Mouse (Mus musculus): ENCODE measurements around the gene Scd4.
A peak's percentile ranks its signal among the peaks of the same experiment; 100 is the strongest.

Gene Scd4

GRCm38 (mm10) chr19:44332833-44333623, at the start of gene Scd4:
Gene Scd4, plus strand, starts transcription at chr19:44333092.
- no peak for DNase-seq (ENCODE audit: low read depth, low spot score)

DNA sequence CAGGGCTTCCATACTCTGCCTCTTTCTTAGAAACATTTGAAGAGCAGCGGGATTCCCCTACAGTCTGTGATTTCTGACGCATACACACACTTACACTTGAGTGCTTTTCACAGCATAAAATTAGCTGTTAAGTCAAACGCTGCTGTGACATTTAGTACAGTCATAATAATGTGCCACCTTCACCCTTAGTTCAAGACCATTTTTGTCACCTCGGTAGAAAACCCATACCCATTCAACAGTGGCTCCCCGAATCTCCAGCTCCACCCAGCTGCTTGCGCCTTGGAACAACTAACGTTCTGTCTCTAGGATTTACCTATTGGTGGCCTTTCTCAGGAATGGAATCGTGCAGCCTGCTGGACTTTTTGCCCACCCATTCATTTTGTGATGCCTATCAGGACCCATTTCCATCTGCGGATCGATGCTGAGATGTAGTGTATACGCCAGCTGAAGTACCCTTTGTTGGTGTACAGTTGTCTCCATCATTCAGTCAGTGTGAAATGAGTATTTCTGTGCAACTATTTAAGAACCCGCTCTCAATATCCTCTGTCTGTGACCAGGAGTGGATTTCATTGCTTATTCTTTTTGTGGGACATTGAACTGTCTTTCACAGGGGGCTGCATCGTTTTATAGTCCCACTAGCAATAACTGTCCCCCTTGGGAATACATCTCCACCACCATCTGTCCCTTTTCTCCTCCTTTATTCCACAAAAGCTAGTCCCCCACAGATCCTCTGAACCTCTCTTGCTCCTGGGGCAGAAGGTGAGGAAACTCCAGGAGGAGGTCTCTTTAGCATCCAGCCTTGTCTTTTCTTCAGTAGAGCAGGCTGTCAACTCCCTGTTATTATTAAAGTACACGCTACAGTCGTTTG, 49.5 kb upstream of the Scd4 start:
- DNase-seq (ENCODE audit: low read depth, low spot score) = no peak

GRCm38 (mm10) chr19:44284025-44284695, 48.7 kb upstream of the Scd4 start:
- peak; percentile 98 for DNase-seq (ENCODE audit: low read depth, low spot score)

GRCm38 (mm10) chr19:44284723-44285122, 48.2 kb upstream of the Scd4 start:
- no peak for DNase-seq (ENCODE audit: low read depth, low spot score)

DNA sequence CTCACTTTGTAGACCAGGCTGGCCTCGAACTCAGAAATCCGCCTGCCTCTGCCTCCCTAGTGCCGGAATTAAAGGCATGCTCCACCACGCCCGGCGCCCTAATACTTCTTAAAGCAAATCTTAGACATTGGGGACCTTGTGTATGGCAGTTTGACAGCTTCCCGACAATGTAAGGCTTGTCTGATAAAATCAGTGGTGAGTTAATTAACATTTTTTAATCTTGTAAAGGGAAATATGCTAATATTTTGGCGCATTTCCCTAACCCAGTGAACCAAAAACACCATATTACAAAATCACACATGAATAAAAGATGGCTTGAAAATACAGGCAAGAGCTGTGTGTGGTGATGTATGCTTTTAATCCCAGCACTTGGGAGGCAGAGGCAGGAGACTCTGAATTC, 47.3 kb upstream of the Scd4 start:
- DNase-seq (ENCODE audit: low read depth, low spot score) = no peak

DNA sequence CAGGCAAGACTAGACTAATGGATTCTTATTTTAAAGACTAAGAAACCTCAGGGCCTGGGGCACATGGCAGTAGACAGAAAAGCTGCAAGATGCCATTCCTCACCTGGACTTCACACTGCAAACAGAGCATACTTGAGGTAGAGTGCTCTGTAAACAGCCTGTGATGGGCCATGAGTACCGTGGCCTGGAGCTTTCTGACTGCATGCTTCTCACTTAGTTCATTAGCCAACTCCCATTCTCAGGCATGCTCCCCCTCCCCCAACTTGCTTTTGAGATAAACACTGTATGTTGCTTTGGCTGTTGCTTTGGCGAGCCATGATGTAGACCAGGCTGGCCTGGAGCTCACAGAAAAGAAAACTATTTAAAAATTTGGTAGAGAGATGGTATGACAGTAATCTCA, 46.8 kb upstream of the Scd4 start:
- no peak for DNase-seq (ENCODE audit: low read depth, low spot score)

GRCm38 (mm10) chr19:44287415-44288110, 45.3 kb upstream of the Scd4 start:
- no peak for DNase-seq (ENCODE audit: low read depth, low spot score)

- DNase-seq (ENCODE audit: low read depth, low spot score) = no peak
Measured at GRCm38 (mm10) chr19:44292083-44292482, 40.8 kb upstream of the Scd4 start.

- no peak for DNase-seq (ENCODE audit: low read depth, low spot score)
Measured at GRCm38 (mm10) chr19:44292483-44292882, 40.4 kb upstream of the Scd4 start.

GRCm38 (mm10) chr19:44292941-44293768, 39.7 kb upstream of the Scd4 start, which contains the start of gene Scd2:
Gene Scd2, plus strand, starts transcription at chr19:44293674.
- peak; percentile 72 for DNase-seq (ENCODE audit: low read depth, low spot score)

- peak; percentile 99 for DNase-seq (ENCODE audit: low read depth, low spot score)
Measured at GRCm38 (mm10) chr19:44293769-44294551, 38.9 kb upstream of the Scd4 start.

GRCm38 (mm10) chr19:44294588-44295041, 38.3 kb upstream of the Scd4 start:
- peak; percentile 91 for DNase-seq (ENCODE audit: low read depth, low spot score)

DNA sequence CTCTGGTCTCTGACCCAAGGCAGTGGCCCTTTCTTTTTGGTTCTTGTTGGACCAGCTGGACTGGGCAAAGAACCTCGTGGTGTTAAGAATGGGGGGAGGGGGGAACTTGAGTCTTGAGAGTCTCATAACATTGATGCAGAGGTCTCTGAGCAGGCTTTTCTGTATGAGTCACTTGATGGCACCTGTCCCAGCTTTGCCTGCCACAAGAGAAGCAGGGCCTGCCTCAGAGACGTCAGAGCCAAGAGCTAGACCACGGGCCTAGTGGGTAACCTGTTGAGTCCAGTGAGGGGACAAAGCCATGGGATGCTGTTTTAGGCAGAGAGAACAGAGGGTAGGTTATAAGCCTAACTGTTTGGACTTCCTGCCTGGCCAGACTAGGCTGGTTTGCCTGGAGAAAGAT, 37.6 kb upstream of the Scd4 start:
- no peak for DNase-seq (ENCODE audit: low read depth, low spot score)

- DNase-seq (ENCODE audit: low read depth, low spot score) = peak; percentile 77
Measured at GRCm38 (mm10) chr19:44295741-44296140, 37.2 kb upstream of the Scd4 start.

GRCm38 (mm10) chr19:44296186-44296585, 36.7 kb upstream of the Scd4 start:
- no peak for DNase-seq (ENCODE audit: low read depth, low spot score)

DNA sequence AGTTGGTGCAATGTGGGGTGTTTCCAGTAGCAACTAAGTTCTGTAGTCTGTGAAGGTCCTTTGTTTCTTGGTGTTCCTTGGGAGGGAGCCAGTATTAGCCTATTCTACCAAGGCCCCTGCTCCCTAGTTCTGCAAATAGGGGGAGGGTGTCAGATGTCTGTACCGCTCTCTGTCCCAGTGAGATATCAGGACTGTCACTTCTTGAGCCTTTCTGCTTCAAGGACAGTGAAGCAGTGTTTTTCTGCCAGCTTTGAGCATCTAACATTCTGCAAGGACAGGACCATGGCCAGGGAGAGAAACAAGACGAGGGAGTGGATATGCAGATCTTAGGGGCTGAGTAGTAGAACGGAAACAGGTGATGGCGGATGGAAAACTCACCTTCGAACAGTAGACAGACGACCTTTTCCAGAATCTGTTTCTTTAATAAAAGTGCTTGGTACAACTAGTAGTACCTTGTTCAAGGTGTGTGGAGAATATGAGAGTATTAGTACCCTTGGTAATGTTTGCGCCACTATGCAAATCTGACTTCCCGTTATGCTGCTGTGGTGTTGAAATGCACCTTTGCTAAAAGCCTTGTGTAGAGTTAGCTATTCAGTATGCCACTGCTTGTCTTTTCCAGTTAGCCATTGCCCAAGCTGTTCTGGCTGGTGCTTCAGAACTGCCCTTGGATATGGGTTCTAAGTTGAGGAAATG, 35.7 kb upstream of the Scd4 start:
- no peak for DNase-seq (ENCODE audit: low read depth, low spot score)

GRCm38 (mm10) chr19:44297862-44298261, 35.0 kb upstream of the Scd4 start:
- DNase-seq (ENCODE audit: low read depth, low spot score) = no peak

GRCm38 (mm10) chr19:44299078-44299477, 33.8 kb upstream of the Scd4 start:
- DNase-seq (ENCODE audit: low read depth, low spot score) = no peak

DNA sequence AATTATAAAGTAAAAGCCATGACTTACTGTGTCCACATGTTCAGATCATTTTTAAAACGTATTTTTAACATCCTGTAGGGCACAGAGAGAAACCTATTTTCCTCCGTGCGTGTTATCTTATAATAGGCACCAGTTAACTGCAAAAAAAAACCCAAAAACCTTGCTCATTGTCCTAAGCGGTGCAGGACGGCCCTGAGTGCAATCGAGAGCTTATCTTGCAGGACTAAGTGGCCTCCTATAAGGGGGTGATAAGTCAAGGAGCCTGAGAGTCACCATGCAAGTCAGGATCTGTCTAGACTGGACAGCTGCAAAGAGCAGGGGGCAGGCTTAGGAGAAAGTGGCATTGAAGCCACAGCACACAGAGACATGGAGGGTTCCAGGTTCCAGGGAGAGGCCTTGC, 33.0 kb upstream of the Scd4 start:
- no peak for DNase-seq (ENCODE audit: low read depth, low spot score)
